Mouse (Mus musculus) ES-Bruce4 (cell line): ENCODE measurements at regions not wholly inside any gene's neighbourhood (a gene's known extent, or its start where the extent isn't known, plus 50 kb on each side); places are given as distances from the start of the nearest gene placed in this dataset.

ENCODE experiments used
- CTCF ChIP-seq: IDR thresholded peaks from one replicate; pipeline ENCODE4 v1.8.1; 2011; ENCODE audit warnings: low read depth, low read length
- POLR2A ChIP-seq: IDR thresholded peaks from one replicate; pipeline ENCODE4 v1.8.1; 2011; ENCODE audit warnings: low read length; ENCODE audit not compliant: insufficient read depth

GRCm38 (mm10) chr12:47117504-47117903 lies 298.8 kb upstream of the Nova1 start:
- no peak for TF ChIP-seq CTCF
- no peak for TF ChIP-seq POLR2A
